Mouse (Mus musculus) 416B (cell line): ENCODE measurements around the gene Olfr1393.
A peak's percentile ranks its signal among the peaks of the same experiment; 100 is the strongest.

Experiments used
- DNase-seq: peaks from one replicate; pipeline ENCODE4 v3.0.0; 2011; ENCODE audit warnings: low read depth

The Olfr1393 gene

DNA sequence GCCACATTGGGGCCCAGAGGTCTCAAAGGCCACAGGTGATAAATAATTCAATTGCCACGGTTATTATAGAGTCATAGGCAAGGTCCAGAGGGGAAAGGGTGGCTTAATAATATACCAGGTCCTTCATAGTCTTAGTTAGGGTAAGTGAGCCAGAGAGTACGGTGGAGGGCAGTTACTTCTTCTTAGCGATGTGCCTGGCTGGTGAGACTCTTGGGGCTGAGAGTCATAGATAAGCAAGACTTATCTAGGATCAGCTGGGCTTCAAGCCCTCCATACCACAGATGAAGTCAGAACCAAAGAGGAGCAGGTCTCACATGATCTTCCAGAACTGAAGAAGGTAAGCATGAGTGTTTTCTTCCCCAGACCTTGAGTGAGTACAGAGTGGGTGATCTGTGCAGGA lies at the start of gene Olfr1393:
TSS of gene Olfr1393 (plus strand) at position 83 of the 400 bp plus-strand sequence.
- no peak for DNase-seq

DNA sequence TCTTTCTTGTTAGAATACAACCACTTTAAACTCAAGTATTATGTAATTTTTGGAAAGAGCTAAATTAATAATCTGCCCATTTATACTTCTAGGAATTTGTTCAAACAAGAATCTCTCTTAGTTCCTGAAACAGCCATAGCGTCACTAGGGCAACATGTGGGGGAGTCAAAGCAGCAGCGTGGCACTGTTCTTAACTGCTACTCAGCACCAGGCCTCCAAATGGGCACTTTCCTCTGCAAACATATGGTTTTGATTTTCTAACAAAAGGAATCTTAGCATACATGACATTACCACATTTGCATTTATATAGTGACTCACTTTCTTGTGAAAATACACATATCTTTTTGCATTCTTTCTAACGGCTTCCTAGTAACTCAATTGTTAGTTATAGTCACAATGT lies 45.3 kb upstream of the Olfr1393 start:
- DNase-seq, result no peak

DNA sequence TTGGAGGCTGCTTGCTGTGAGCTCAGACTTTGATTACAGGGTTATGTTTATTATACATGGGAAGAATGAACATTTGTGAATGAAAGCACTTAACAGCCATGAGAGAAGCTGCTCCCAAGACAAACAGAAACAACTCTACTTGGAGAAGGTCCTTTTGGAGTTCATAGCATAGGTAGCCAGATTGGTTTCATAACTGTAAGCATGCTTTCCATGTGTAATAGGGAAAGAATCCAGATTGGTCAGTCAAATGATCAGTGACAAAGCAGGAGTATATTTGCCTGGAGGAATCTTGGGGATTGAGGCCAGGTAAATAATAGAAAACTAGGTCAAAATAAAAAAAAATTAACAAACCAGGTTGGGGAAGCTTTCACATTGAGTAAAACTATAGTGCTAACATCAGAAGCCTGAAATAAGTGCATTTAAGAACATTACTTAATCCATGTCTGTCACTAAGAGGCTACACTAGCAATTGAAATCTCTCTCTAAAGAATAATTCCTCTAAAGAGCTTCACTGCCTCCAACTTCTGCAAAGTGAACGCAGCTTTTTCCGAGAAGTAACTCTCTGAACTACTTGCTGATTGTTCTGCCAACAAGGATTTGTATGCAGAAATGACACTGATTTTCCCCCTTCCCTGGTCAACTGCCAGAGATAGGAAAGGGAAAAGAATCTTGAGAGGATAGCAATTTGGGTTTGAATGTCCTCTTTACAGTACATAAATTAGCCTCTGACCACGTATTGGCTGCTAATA lies 42.5 kb upstream of the Olfr1393 start:
- no peak for DNase-seq

DNA sequence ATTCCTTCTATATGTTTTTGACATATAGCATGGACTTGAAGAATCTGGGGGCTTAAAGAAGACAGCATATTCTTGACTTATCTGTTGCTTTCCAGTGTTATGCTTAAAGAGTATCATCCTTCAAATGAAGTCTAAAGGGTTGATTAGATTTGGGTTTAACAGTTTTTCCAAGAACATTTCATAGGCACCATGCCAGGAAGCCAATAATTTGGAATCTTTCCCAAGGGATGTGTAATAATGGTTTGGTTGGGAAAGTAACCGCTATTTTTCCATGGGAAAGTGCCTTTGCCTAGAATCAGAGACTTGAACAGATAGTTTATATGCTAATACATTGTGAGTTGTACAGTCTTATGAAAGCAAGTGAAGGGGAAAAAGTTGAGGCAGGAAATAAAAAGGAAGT lies 41.2 kb upstream of the Olfr1393 start:
- no peak for DNase-seq

DNA sequence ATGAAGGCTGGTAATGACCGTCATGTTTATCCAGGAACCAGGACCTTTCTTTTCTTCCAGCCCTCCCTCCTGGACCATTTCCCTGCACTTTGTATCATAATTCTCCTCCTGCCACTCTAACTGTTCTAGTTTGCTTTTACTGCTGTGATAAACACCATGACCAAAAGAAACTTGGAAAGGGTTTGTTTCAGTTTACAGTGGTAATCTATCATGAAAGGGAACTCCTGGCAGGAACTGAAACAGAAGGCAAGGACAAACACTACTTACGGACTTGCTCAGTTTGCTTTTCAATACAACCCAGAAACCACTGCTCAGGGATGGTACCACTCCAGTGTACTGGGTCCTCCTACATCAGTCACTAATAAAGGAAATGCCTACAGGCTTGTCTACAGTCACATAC lies 40.6 kb upstream of the Olfr1393 start:
- DNase-seq, result no peak

DNA sequence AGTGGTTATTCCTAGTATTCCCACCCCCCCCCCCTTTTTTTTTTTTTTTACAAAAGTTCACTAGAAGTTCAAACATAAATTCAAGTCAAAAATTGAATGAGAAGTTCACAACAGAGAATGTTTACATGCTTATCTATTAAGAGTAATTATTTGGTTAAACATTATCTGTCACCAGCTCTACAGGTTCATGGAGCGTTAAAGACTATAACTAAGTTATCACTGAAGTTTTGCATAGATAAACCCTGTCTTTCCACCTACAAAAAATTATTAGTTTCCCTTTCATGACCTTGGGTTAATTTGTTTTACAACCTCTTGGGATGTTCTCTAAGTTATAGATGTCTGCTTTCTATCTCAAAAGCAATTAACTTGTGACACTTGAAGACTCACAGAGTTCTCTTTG lies 37.8 kb upstream of the Olfr1393 start:
- DNase-seq, result no peak

DNA sequence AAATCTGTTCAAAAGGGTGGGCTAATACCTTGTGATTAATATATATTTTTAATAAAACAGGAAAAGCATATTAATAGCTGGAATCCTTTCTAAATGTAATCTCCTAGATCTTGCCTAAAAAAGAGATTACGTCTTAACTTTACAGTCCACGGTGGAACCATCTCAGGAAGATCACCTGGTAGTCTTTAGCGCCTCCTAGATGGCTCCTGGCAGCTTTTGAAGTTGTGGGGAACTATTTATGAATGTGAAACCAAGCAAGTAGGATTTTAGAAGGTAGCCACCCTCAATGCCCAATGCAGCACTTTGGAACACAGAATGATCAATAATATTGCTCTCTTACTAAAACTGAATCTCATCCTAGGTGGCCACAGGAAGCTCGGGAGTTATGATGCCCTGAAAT lies 37.2 kb upstream of the Olfr1393 start:
- DNase-seq, result peak; percentile 50

DNA sequence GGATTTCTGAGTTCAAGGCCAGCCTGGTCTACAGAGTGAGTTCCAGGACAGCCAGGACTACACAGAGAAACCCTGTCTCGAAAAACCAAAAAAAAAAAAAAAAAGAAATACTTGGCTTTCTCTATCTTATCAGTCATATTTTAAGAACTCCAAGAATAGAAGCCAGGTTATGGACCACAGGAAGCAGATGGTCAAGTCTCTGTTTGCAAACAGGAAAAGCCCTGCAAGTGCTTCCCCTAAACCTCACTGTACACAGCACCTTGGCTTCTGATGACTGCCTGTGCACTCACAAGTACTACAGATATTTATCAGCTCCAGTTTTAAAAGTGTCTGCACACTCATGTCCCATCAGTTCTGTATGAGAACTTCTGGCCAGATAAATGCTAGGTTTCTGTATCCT lies 36.6 kb upstream of the Olfr1393 start:
- DNase-seq, result peak; percentile 96

DNA sequence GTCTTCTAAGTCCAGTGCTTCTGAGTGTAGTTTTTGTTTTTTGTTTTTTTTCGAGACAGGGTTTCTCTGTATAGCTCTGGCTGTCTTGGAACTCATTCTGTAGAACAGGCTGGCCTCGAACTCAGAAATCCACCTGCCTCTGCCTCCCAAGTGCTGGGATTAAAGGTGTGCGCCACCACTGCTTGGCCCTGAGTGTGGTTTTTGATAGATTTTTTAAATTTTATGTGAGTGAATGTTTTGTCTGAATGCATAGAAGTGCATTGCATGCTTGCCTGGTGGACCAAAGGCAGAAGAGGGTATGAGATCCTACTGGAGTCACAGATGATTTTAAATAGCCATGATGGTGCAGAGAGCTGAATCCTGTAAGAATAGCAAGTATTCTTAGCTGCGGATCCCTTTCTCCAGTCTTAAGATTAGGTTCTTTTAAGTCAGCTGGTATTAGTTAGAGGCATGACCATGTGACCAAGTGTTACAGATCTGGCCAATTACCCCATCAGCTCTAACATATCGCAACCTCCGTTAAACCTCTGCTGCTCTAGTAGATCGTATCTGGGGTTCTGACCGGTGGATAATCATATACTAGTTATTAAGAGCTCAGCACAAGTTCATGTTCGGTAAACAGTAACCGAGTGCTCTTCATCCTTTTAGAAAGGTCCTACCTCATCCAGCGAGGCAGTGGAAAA lies 35.0 kb upstream of the Olfr1393 start:
- peak; percentile 84 for DNase-seq

DNA sequence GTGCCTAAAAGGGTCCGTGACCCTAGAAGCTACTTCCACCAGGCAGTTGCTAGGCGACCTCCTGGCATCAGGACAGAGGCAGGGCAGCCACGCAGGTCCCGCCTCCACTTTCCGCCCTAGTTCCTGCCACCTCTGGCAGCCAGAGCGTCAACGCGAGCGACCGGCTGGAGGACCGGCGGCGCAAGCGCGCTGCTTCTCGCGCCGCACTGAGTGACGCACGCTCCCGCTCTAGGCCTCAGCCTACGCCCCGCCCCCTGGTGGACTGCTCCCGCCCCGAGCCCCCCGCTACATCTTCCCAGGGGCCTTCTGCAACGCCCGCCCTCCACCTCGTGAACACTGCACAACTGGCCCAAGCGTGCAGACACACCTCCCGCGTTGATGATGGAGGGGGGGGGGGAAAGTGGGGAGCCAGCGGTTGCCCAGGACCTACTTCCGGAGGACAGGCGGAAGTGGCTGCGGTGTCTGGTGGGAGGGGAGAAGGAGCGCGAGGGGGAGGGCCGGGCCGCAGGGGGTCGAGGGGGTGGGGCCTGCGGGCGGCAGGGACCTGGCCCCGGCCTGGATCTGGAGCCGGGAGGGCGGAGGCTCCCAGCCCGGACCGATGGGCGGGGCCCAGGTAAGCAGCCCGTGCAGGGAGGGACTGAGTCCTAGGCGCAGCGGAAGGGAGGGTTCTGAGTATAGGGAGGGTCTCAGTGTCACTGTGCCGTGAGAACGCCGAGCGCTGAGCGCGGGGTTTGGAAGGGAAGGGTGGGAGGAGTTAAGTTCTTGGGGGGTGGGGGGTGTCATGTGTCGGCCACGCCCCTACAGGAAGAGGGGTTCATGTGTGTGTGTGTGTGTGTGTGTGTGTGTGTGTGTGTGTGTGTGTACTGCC lies 34.1 kb upstream of the Olfr1393 start, which contains the start of gene Mgat1:
TSS of gene Mgat1 (plus strand) at position 465 of the 868 bp plus-strand sequence.
- peak; percentile 99 for DNase-seq

DNA sequence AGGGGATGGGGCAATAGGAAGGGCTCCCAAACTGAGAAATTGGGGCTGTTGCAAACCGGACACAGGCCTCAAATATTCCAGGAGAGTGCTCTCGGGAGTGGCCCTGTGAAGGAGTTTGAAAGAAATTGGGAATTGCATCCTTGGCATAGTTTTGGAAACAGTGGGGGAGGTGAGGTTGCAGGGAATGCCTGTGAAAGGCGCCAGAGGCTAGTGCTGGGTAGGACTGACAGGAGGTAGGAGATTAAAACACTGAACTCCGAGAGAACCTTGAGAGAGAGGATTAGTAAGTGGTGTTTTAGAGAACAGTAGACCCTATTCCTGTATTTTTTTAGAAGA lies 33.5 kb upstream of the Olfr1393 start:
- no peak for DNase-seq

DNA sequence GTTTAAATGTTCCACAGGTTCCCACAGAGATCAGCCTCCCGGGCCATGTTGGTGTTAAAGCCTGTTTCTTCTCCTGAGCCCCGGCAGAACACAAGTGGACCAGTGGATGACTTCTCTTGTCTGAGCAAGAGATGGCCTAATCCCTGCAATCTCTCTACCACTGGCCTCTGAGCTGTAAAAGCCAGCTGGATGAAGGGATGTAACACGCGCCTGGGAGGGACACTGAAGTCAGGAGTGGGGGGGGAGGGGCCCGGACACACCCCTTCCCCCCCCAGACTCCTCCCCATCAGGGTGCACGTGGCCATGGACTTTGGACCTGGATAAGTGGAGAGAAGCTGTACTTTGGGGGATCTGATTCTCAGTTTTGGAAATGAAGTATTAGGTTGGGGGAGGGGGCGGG lies 32.9 kb upstream of the Olfr1393 start:
- DNase-seq, result peak; percentile 75

DNA sequence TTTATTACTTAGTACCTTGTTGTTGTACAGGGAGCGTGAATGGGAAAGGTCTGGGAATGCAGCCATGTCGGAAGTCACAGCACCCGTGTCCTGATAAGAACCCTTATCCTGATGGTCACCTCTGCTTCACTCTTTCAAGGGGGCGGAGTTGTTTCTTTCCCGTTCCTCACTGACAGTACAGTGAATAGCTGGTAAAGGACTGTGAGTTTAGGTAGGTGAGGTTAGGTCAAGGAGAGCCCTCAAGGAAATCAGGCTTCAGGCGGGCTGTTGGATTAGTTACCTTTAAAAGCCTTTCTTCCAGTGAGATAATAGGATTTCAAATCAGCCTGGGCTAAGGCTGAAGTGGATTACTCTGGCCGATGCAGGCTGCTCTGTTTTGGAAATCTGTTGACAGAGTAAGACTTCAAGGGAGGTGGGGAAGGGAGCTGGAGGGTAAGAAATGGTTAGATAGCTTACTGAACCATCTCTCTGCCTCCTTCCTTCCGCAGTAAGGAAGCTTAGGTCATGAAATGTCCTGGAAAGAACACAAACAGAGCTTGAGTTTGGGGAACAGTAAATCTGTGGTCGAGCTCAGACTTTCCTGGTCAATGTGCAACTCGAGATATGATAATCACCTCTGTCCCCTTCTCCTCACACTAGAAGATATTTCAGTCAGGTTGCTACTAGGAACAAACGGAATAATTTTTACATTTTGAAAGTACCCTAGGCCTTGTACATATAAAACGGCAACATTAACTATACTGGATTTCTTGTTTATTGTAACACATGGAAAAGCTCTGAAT lies 32.3 kb upstream of the Olfr1393 start:
- peak; percentile 75 for DNase-seq

DNA sequence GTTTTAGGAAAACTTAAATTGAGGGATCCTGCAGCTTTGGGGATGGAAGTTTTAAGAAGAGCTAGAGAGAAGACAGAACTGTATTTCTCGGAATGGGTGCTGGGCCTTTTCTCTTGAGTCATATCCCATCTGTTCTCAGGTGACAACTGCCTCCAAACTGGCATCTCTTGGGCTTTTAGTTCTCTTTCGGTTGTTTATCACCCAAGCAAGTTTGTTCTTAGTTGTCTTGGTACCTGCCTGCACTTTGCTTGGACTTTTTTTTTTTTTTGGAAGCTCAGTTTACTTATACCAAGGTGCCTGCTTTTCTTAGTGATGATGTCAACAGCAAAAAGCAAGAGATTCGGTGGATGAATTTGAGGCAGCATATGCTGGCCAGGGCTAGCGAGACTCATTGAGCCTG lies 31.6 kb upstream of the Olfr1393 start:
- DNase-seq, result no peak

DNA sequence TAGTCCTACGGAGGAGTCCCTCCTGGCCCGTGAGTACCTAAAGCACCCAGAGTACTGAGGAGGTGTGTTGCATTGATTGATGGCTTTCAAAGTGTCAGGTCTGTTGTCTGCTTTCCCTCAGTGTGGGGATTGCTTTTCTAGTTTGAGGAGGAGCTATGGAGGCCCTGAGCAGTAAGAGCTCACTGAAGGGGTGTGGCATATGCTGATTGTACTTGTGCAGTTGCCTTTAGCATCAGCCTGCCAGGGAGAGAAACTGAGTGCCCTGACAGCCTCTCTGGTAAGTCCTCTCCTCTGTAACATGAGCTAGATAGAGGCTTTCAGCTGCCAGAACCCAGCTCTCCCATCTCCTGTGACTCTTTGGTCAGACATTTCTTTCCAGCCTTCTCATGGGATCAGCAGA lies 30.8 kb upstream of the Olfr1393 start:
- DNase-seq, result peak; percentile 61

DNA sequence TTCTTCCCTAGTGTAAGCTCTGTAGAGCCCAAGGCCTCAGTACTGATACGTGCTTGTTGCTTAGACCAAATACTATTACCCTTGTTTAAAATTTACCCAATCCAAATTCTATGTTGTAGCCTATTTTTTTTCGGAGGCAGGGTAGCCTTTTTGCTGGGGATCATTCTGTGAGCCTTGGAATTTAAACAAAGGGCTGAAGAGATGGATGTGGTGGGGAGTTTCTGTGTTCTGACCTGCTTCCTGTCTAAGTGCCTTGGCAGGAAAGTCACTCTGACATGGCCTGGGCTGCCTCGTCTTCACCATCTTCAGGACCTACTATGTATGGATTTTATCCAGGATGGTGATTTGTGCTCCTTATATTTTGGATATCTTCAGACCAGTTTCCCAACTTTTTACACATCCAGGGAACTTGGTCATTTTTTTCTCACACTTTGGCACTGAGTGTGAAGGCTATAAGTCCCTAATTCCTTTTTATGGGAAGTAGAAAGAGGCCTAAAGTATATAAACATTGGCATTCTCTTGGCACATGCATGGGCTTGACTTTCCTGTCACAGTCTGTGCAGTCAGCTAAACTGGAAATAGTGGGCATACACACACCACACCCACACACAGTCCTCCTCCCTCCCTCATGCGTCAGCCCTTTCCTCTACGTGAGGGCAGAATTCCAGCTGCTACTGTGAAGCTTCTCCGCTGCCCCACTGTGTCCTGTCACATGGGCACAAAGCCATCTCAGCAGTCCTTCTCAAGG lies 29.7 kb upstream of the Olfr1393 start:
- peak; percentile 81 for DNase-seq

DNA sequence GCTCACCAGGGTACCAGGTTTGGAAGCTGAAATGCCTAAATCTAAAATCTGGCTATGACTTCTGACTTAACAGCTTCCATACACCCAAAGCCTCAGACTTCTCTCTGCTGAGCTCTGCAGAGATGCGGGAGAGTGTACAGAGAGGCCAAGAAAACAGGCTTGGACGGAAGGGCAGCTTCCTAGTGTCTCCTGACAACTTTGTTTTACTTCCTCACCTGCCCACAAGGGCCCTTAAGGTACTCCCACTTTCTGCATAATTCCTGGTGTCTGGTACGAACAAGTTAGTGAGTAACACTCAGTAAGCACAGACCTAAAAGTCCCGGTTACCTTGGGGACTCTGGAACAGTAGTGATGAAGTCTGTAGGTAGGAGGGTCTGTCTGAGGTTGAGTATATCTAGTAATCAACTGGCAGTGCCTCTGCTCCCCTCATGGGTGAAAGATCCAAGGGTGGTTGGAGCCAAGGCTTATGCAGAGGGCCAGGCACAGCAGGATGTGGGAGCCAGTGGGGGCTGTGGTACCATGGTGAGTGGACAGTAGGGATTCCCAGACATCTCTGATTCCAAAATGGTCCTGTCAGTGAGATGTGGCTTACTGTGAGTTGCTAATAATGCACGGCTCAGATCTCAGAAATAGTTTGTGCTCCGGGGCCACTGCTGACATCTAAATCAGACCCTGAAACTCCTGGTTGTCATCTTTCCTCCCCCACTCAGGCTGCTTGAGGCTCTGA lies 29.0 kb upstream of the Olfr1393 start:
- no peak for DNase-seq

DNA sequence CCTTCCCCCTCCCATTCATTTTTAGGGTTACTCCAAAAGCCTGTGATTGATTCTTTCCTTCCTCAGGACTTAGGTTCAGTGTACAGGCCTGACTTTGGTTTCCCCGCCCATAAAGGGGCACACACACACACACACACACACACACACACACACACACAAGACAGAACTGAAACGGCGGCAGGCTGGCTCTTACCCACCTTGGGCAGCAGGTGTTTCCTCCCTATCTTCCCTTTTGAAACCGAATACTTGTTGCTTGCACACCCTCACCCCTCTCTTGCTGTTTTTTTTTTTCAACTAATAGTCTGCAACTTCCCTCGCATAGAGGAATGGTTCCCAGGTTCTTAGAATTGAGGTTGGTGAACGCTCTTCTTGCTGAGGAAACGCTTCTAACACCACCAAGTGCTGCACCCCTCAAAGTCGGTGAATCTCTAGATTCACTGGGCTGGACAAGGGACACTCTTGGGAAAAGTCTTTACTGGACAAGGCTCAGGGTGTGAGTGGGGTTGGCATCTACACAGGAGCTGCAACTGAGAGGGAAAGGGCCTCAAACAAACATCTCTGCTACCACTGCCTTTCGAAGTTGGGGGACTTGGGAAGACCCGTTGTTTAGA lies 28.2 kb upstream of the Olfr1393 start:
- peak; percentile 91 for DNase-seq

DNA sequence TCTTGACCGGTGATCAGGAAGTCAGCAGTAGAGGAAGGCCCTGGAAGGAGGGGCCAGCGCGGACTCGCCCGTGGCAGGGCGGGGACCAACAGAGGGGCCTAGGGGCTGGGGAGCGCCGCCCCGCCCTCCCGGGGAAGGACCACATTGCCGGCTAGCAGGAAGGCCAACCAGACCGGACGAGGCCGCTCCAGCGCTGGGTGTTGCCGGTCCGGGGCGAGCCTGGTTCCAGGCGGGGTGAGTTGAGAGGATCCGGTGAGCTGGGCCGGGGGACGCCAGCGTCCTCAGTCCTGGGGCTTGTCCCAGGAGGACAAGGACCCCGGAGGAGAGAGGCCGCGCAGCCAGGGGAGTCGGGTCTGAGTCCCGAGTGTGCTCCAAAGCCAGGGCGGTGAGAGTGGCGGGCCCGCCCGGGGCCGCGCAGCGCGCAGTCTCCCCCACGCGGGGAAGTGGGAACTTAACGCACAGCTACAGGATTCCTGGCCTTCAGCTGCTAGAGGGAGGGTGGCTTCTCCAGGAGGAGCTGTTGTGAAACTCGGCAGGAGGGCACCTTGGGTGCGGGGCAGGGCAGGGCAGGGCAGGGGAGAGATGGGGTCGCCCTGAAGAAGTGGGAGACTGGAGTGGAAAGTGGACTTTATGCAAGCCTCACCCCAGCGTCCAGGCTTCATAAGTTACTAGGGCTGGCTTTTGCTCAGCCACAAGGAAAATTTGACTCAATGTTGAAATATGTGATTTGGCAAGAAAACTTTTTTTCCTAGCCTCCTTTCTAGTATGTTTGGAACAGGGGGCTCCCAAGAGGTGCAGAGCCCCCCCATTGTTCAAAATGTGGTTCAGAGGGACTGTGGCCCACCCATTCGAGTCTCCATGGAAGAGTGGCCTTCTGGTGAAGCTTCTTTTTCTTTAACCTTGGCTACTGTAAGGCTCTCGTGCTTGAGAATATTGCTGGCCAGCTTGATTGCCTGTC lies 27.4 kb upstream of the Olfr1393 start:
- peak; percentile 89 for DNase-seq
